Mouse (Mus musculus) mature B cell (primary cell): ENCODE results near the gene Tspyl2.
"Not testable (repeated sequence)": the region's sequence is repeated elsewhere in the genome, so short reads cannot be mapped to it uniquely, and the experiment has no call there.

Experiments
- in situ Hi-C: fragments of 300-500 bp; cut with MboI; formaldehyde crosslinking; loops from 2 replicates; pipeline ENCODE4 v1.14.3; 2019

Gene Tspyl2

GRCm38 (mm10) chrX:152342358-152342901 lies at the start of gene Tspyl2:
Gene Tspyl2, minus strand, starts transcription at chrX:152342425.
- in situ Hi-C loops = loop anchor here (10.0 kb wide), 1 partner anchor 108 kb away; the partner anchor contains the start of gene Kdm5c

- in situ Hi-C loops = no loop called here
Observed at GRCm38 (mm10) chrX:152368397-152369273, 26.4 kb upstream of the Tspyl2 start, which contains the start of gene Gpr173. Gene Gpr173, minus strand, starts transcription at chrX:152368704.

GRCm38 (mm10) chrX:152368054-152368396 lies 25.8 kb upstream of the Tspyl2 start:
- in situ Hi-C loops = no loop called here

GRCm38 (mm10) chrX:152366418-152366817 lies 24.2 kb upstream of the Tspyl2 start:
- in situ Hi-C loops = no loop called here

- in situ Hi-C loops = no loop called here
Observed at GRCm38 (mm10) chrX:152352553-152353153, 10.4 kb upstream of the Tspyl2 start.

- in situ Hi-C loops = loop anchor here (10.0 kb wide), 1 partner anchor 112 kb away; the partner anchor contains the start of gene Kdm5c
Observed at GRCm38 (mm10) chrX:152347041-152347440, 4.8 kb upstream of the Tspyl2 start.

GRCm38 (mm10) chrX:152346587-152346986 lies 4.4 kb upstream of the Tspyl2 start:
- in situ Hi-C loops = loop anchor here (10.0 kb wide), 1 partner anchor 112 kb away; the partner anchor contains the start of gene Kdm5c

GRCm38 (mm10) chrX:152342903-152343302 lies 678 bp upstream of the Tspyl2 start:
- in situ Hi-C loops = loop anchor here (10.0 kb wide), 1 partner anchor 108 kb away; the partner anchor contains the start of gene Kdm5c

GRCm38 (mm10) chrX:152341496-152341895 lies 729 bp downstream of the Tspyl2 start:
- in situ Hi-C loops = loop anchor here (10.0 kb wide), 1 partner anchor 107 kb away; the partner anchor contains the start of gene Kdm5c

- in situ Hi-C loops = no loop called here
Observed at GRCm38 (mm10) chrX:152336546-152337332, 5.5 kb downstream of the Tspyl2 start.

GRCm38 (mm10) chrX:152336123-152336522 lies 6.1 kb downstream of the Tspyl2 start:
- in situ Hi-C loops = not testable (repeated sequence)

GRCm38 (mm10) chrX:152329400-152329799 lies 12.8 kb downstream of the Tspyl2 start:
- in situ Hi-C loops = not testable (repeated sequence)

GRCm38 (mm10) chrX:152327689-152328052 lies 14.6 kb downstream of the Tspyl2 start:
- in situ Hi-C loops = no loop called here

- in situ Hi-C loops = no loop called here
Observed at GRCm38 (mm10) chrX:152326996-152327688, 15.1 kb downstream of the Tspyl2 start, which contains the start of gene Kantr. Gene Kantr, minus strand, starts transcription at chrX:152327495.

GRCm38 (mm10) chrX:152323584-152323983 lies 18.6 kb downstream of the Tspyl2 start:
- in situ Hi-C loops = no loop called here

GRCm38 (mm10) chrX:152322776-152323175 lies 19.4 kb downstream of the Tspyl2 start:
- in situ Hi-C loops = no loop called here

- in situ Hi-C loops = no loop called here
Observed at GRCm38 (mm10) chrX:152320535-152320934, 21.7 kb downstream of the Tspyl2 start.

GRCm38 (mm10) chrX:152307942-152308341 lies 34.3 kb downstream of the Tspyl2 start:
- in situ Hi-C loops = no loop called here

GRCm38 (mm10) chrX:152307371-152307770 lies 34.9 kb downstream of the Tspyl2 start:
- in situ Hi-C loops = no loop called here

GRCm38 (mm10) chrX:152306224-152306623 lies 36.0 kb downstream of the Tspyl2 start:
- in situ Hi-C loops = no loop called here

GRCm38 (mm10) chrX:152287026-152287425 lies 55.2 kb downstream of the Tspyl2 start:
- in situ Hi-C loops = not testable (repeated sequence)
